Mouse (Mus musculus): Measurements from ENCODE around the gene Als2. TPM values are rescaled to one million over a fixed set of nuclear protein-coding genes. Genes with fewer than 3 reads are reported as not detected.

Als2 gene
- total RNA-seq, 2 experiments from 2014 or later, result 15.1 to 20.6 TPM

- no peak; the same call in 1 of the 2 replicates for ATAC-seq (replicated peaks; ENCODE audit: low FRiP score, poor library complexity, severe bottlenecking)
Measured at GRCm38 (mm10) chr1:59215446-59215845, 21.6 kb downstream of the Als2 start.

- ATAC-seq (replicated peaks; ENCODE audit: low FRiP score, poor library complexity, severe bottlenecking), result no peak
Measured at GRCm38 (mm10) chr1:59212951-59213350, 24.1 kb downstream of the Als2 start.

GRCm38 (mm10) chr1:59212076-59212779, 24.8 kb downstream of the Als2 start:
- ATAC-seq (replicated peaks; ENCODE audit: low FRiP score, poor library complexity, severe bottlenecking), result no peak

- no peak for ATAC-seq (replicated peaks; ENCODE audit: low FRiP score, poor library complexity, severe bottlenecking)
Measured at GRCm38 (mm10) chr1:59211651-59212050, 25.4 kb downstream of the Als2 start.

GRCm38 (mm10) chr1:59208331-59208730, 28.7 kb downstream of the Als2 start:
- no peak for ATAC-seq (replicated peaks; ENCODE audit: low FRiP score, poor library complexity, severe bottlenecking)

- ATAC-seq (replicated peaks; ENCODE audit: low FRiP score, poor library complexity, severe bottlenecking), result no peak
Measured at GRCm38 (mm10) chr1:59204489-59204888, 32.5 kb downstream of the Als2 start.

GRCm38 (mm10) chr1:59202367-59202766, 34.7 kb downstream of the Als2 start:
- no peak; the same call in 1 of the 2 replicates for ATAC-seq (replicated peaks; ENCODE audit: low FRiP score, poor library complexity, severe bottlenecking)

GRCm38 (mm10) chr1:59201561-59201960, 35.5 kb downstream of the Als2 start:
- no peak for ATAC-seq (replicated peaks; ENCODE audit: low FRiP score, poor library complexity, severe bottlenecking)

GRCm38 (mm10) chr1:59200960-59201359, 36.1 kb downstream of the Als2 start:
- ATAC-seq (replicated peaks; ENCODE audit: low FRiP score, poor library complexity, severe bottlenecking), result no peak

GRCm38 (mm10) chr1:59194979-59195378, 42.1 kb downstream of the Als2 start:
- no peak for ATAC-seq (replicated peaks; ENCODE audit: low FRiP score, poor library complexity, severe bottlenecking)

GRCm38 (mm10) chr1:59187786-59188185, 49.2 kb downstream of the Als2 start:
- no peak for ATAC-seq (replicated peaks; ENCODE audit: low FRiP score, poor library complexity, severe bottlenecking)

GRCm38 (mm10) chr1:59186317-59186716, 50.7 kb downstream of the Als2 start:
- ATAC-seq (replicated peaks; ENCODE audit: low FRiP score, poor library complexity, severe bottlenecking), result no peak

- ATAC-seq (replicated peaks; ENCODE audit: low FRiP score, poor library complexity, severe bottlenecking), result no peak
Measured at GRCm38 (mm10) chr1:59185410-59185809, 51.6 kb downstream of the Als2 start.

- no peak for ATAC-seq (replicated peaks; ENCODE audit: low FRiP score, poor library complexity, severe bottlenecking)
Measured at GRCm38 (mm10) chr1:59183045-59183444, 54.0 kb downstream of the Als2 start.

GRCm38 (mm10) chr1:59182373-59182772, 54.7 kb downstream of the Als2 start:
- ATAC-seq (replicated peaks; ENCODE audit: low FRiP score, poor library complexity, severe bottlenecking), result no peak

GRCm38 (mm10) chr1:59180003-59180402, 57.0 kb downstream of the Als2 start:
- ATAC-seq (replicated peaks; ENCODE audit: low FRiP score, poor library complexity, severe bottlenecking), result no peak

- no peak for ATAC-seq (replicated peaks; ENCODE audit: low FRiP score, poor library complexity, severe bottlenecking)
Measured at GRCm38 (mm10) chr1:59178401-59178800, 58.6 kb downstream of the Als2 start.

- ATAC-seq (replicated peaks; ENCODE audit: low FRiP score, poor library complexity, severe bottlenecking), result no peak
Measured at GRCm38 (mm10) chr1:59174514-59175373, 62.3 kb downstream of the Als2 start.

GRCm38 (mm10) chr1:59173023-59173422, 64.0 kb downstream of the Als2 start:
- no peak for ATAC-seq (replicated peaks; ENCODE audit: low FRiP score, poor library complexity, severe bottlenecking)

- ATAC-seq (replicated peaks; ENCODE audit: low FRiP score, poor library complexity, severe bottlenecking), result no peak
Measured at GRCm38 (mm10) chr1:59171875-59172274, 65.2 kb downstream of the Als2 start.

- ATAC-seq (replicated peaks; ENCODE audit: low FRiP score, poor library complexity, severe bottlenecking), result no peak
Measured at GRCm38 (mm10) chr1:59170290-59170689, 66.7 kb downstream of the Als2 start.

Data from erythroid progenitor cell, adult 5-6 weeks (primary cell).